Mouse (Mus musculus): ENCODE results near the gene Olfr1404. TPM values are rescaled to one million over a fixed set of nuclear protein-coding genes. Genes with fewer than 3 reads are reported as not detected.
"Not testable (repeated sequence)": the region's sequence is repeated elsewhere in the genome, so short reads cannot be mapped to it uniquely, and the experiment has no call there.

The Olfr1404 gene
- not detected in 2 replicates for polyA plus RNA-seq (2016; fragmentation: Nextera tagmentation; extraction: Ambion mirVana)

DNA sequence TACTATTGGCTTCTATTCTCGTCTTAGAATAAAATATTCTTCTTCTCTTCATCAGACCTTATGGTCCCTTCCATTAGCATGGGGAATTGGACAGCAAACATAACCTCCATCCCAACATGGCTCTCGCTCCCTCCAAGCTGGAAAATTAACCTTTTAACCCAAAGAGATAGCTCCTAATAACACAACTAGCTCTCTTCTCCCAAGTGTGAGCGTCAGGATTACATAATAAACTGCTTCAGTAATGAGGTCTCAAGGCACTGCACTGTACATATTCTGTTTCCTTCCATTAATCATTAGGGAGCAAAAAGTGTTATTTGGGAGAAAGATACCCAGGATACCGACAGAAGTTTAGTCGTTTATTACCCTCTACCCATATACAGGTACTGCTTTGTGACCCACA is at the start of gene Olfr1404:
TSS of gene Olfr1404 (plus strand) at position 301 of the 400 bp plus-strand sequence.
- Histone ChIP-seq H3K36me3 (no peaks in the 10 kb centered on the region), H3K4me1 (no peaks in the 10 kb centered on the region), H3K4me3 (no peak within 1 kb of the TSS), H3K27me3 (ENCODE audit: insufficient read depth, poor library complexity, severe bottlenecking) (no peaks in the 10 kb centered on the region), H3K27ac (no peak within 1 kb of the TSS), H3K9me3 (no peaks in the 10 kb centered on the region)
- no peak for DNase-seq (ENCODE audit: low spot score)
- WGBS, result 75% methylated on average over 5 of the region's 5 CpGs

DNA sequence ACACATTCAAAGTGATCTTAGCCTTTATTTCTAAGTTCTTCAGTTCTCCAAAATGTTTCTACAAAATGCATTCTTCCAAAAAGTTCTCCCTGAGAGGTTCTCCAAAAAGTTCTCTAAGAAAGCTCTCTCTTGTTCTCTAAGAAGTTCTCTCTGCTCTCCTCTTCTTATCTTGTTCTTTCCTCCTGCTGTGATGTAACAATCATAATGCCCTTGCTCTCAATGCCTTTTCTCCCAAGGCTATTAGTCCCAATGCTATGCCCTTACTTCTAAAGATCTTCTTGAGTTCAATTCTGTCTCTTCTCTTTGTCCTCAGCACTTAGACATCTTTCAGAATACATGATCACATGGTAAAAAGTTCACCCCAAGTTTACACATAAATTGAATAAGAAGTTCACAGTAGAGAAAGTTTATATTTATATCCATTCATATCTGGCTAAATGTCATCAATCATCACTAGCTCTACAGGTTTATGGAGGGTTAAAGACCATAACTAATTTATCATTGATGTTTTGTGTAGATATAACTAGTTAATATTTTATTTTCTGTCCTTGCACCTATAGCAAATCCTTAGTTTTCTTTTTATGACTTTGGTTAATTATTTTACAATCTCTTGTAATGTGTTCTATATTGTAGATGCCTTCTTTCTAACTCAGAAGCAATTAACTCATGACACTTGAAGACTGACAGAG is 37.9 kb upstream of the Olfr1404 start:
- Histone ChIP-seq H3K27ac (no peak overlapping the region), H3K36me3 (no peaks in the 10 kb centered on the region), H3K4me3 (no peak overlapping the region), H3K27me3 (ENCODE audit: insufficient read depth, poor library complexity, severe bottlenecking) (no peaks in the 10 kb centered on the region), H3K9me3 (no peaks in the 10 kb centered on the region), H3K4me1 (no peaks in the 10 kb centered on the region)
- DNase-seq (ENCODE audit: low spot score), result no peak

DNA sequence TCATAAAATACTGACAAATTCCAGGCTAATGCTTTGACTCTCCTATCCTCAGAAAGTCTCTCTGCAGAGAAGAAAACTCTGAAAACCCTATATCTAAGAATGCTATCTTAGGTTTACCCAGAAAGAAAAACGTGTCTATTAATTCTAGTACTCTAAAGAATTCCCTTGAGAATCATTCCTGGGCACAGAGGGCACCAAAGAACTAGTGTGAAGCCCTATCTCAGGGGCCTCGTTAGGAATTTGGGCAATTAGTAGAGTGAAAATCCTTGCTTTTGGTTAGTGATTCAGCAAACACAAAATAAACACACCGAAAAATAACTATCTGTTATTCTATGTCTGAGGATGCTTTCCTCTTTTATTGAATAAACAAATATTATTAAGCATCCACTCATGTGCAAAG is 21.7 kb upstream of the Olfr1404 start, which contains the start of gene Olfr1406:
TSS of gene Olfr1406 (minus strand) at position 101 of the 400 bp plus-strand sequence.
- Histone ChIP-seq H3K27me3 (ENCODE audit: insufficient read depth, poor library complexity, severe bottlenecking) (no peaks in the 10 kb centered on the region), H3K9me3 (no peaks in the 10 kb centered on the region), H3K36me3 (no peaks in the 10 kb centered on the region), H3K4me1 (no peaks in the 10 kb centered on the region), H3K4me3 (no peak within 1 kb of the TSS), H3K27ac (no peak within 1 kb of the TSS)
- no peak for DNase-seq (ENCODE audit: low spot score)
- WGBS, result 52% methylated on average over 3 of the region's 3 CpGs

DNA sequence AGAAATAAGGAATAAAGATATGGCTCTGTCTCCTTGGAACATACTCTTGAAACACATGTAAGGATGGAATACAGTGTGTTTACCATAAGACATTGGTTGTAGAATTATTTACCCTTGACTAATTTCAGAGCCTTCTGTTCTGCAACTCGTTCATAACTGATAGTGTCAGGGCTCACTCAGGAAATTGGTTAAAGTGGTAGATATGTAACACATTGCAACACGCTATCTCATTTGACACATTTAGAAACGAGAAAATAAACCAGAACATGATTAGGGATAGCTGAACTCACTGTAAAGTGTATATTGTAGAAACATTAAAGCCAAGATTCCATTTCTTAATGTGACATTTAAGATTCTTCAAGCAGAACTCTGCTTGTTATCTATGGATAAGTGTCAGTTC is 20.1 kb upstream of the Olfr1404 start:
- 51% methylated on average over 3 of the region's 3 CpGs for WGBS

DNA sequence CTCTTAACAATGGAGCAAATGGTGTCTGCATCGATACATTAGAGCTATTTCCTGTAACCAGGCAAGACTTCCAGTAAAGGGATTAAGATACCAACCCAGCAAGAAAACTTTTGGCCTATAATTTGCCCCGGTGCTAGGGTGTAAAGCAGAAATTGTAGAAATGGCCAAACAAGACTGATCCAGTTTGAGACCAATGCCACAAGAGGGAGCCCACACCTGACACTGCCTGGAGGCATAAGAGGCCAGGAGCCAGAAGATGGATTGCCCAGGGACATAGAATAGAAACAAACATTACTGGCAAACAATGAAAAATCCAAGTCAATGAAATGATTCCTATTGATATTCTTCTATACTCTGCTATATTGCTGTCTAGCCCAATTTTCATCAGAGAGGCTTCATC is 15.8 kb upstream of the Olfr1404 start:
- H3K4me1 ChIP-seq, result no peaks in the 10 kb centered on the region
- H3K9me3 ChIP-seq, result no peaks in the 10 kb centered on the region
- H3K36me3 ChIP-seq, result no peaks in the 10 kb centered on the region
- 70% methylated on average over 2 of the region's 2 CpGs for WGBS
- H3K27me3 ChIP-seq (ENCODE audit: insufficient read depth, poor library complexity, severe bottlenecking), result no peaks in the 10 kb centered on the region
- DNase-seq (ENCODE audit: low spot score), result no peak
- no peak overlapping the region for H3K27ac ChIP-seq
- H3K4me3 ChIP-seq, result no peak overlapping the region

More for the DNA sequence above, 20.1 kb upstream of the Olfr1404 start:
- H3K36me3 ChIP-seq, result no peaks in the 10 kb centered on the region
- no peak for DNase-seq (ENCODE audit: low spot score)
- H3K4me3 ChIP-seq, result no peak overlapping the region
- no peaks in the 10 kb centered on the region for H3K27me3 ChIP-seq (ENCODE audit: insufficient read depth, poor library complexity, severe bottlenecking)
- H3K27ac ChIP-seq, result no peak overlapping the region
- no peaks in the 10 kb centered on the region for H3K9me3 ChIP-seq
- no peaks in the 10 kb centered on the region for H3K4me1 ChIP-seq

DNA sequence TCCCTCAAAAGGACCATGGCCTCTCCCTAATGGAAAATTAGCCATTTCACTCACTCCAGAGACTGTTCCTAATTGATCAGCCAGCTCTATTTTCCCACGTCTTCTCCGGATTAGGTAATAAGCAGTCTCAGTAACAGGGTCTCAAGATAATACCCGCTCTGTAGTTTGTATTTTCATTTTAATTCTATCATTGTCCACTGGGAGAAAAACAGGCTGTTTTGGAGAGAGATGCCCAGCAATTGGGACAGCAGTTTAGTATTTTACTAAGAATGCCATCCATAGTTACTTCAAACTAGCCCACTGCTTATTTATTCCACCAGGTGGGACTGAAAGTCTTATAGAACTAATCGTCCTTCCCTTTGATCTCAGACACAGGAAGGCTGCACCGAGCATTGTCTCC is 14.7 kb upstream of the Olfr1404 start, which contains the start of gene Olfr218:
TSS of gene Olfr218 (plus strand) at position 301 of the 400 bp plus-strand sequence.
- no peaks in the 10 kb centered on the region for H3K27me3 ChIP-seq (ENCODE audit: insufficient read depth, poor library complexity, severe bottlenecking)
- H3K27ac ChIP-seq, result no peak within 1 kb of the TSS
- DNase-seq (ENCODE audit: low spot score), result no peak
- H3K4me1 ChIP-seq, result no peaks in the 10 kb centered on the region
- H3K36me3 ChIP-seq, result no peaks in the 10 kb centered on the region
- no peak within 1 kb of the TSS for H3K4me3 ChIP-seq
- WGBS, result 72% methylated on average over 5 of the region's 5 CpGs
- H3K9me3 ChIP-seq, result no peaks in the 10 kb centered on the region

DNA sequence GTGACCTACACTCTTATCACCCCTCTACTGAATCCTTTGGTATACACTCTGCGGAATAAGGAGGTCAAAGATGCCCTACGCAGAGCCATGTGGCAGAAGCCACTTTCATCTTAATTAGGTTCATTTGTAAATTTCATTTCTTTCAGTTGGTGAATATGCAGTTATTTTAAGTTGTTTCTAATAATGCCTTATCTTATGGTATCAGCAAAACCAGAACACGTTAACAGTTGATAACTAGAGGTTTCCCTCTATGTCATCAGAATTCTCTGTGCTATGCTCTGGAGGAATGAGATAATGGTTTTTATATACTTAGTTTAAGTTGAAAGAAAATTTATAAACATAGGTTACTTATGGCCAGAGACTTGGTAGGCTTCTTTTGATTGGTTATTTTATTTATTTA is 4.3 kb downstream of the Olfr1404 start:
- 84% methylated on average over 3 of the region's 3 CpGs for WGBS
- no peak overlapping the region for H3K27ac ChIP-seq
- no peaks in the 10 kb centered on the region for H3K27me3 ChIP-seq (ENCODE audit: insufficient read depth, poor library complexity, severe bottlenecking)
- no peaks in the 10 kb centered on the region for H3K36me3 ChIP-seq
- no peak for DNase-seq (ENCODE audit: low spot score)
- no peak overlapping the region for H3K4me3 ChIP-seq
- no peaks in the 10 kb centered on the region for H3K9me3 ChIP-seq
- no peaks in the 10 kb centered on the region for H3K4me1 ChIP-seq

DNA sequence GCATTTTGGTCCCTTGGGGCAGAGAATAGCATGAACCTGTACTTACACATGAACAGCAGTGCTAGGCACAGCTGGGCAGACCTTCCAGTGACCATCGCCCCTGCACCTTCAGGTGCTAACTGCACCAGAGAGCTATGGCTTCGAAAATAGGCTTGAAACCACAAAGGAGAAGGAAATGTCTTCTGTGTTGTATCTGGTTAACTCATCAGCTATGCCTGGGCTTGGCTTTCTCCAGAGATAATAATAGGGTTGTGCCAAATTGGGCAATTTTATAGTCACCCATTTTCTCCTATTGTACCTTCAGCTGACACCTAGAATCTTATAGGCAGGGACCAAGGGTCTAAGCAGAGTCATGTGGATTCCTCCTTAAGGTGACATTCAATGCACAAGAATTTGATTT is 14.9 kb downstream of the Olfr1404 start, which contains the start of gene Fcer1a:
TSS of gene Fcer1a (minus strand) at position 134 of the 400 bp plus-strand sequence.
- no peaks in the 10 kb centered on the region for H3K36me3 ChIP-seq
- no peak within 1 kb of the TSS for H3K4me3 ChIP-seq
- WGBS, result 80% methylated on average over 2 of the region's 2 CpGs
- no peak within 1 kb of the TSS for H3K27ac ChIP-seq
- H3K4me1 ChIP-seq, result no peaks in the 10 kb centered on the region
- H3K27me3 ChIP-seq (ENCODE audit: insufficient read depth, poor library complexity, severe bottlenecking), result no peaks in the 10 kb centered on the region
- no peaks in the 10 kb centered on the region for H3K9me3 ChIP-seq
- no peak for DNase-seq (ENCODE audit: low spot score)

DNA sequence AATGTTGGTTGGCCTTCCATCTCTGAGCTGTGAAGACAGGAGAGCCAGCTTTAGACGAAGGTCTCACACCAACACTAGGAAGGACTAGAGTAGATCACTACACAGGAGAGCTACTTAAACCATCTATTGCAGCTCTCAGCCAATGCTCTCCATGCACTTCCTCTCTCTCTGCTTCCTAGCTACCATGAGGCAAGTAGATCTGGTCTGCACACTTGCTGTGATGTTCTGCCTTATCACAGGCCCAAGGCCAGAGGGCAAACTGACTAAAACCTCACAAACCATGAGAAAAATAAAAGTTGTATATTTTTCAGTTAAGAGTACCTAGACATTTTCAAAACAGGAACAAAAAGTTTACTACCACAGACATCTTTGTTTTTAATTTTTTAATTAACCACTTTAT is 24.8 kb downstream of the Olfr1404 start:
- not testable (repeated sequence) for H3K27ac ChIP-seq; H3K27me3 ChIP-seq (ENCODE audit: insufficient read depth, poor library complexity, severe bottlenecking); H3K9me3 ChIP-seq; H3K4me3 ChIP-seq; H3K36me3 ChIP-seq; H3K4me1 ChIP-seq; DNase-seq (ENCODE audit: low spot score)
- WGBS, result 77% methylated on average over 1 of the region's 1 CpGs

DNA sequence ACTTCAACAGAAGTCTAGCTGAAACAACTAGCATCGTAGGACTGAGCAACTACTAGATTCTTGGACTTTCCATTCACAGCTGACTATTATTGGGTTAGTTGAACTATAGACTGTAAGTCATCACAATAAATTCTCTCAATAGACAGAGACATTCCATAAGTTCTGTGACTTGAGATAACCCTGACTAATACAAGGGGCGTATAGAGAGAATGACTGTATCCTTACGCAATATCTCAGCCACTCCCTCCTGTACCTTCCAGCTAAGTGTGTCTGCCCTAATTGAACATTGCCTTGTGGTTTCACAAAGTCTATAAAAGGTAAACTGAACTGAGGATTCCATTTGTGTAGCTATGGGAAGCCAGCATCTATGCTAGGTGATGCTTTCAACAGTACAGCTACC is 37.7 kb downstream of the Olfr1404 start:
- 89% methylated on average over 3 of the region's 3 CpGs for WGBS

DNA sequence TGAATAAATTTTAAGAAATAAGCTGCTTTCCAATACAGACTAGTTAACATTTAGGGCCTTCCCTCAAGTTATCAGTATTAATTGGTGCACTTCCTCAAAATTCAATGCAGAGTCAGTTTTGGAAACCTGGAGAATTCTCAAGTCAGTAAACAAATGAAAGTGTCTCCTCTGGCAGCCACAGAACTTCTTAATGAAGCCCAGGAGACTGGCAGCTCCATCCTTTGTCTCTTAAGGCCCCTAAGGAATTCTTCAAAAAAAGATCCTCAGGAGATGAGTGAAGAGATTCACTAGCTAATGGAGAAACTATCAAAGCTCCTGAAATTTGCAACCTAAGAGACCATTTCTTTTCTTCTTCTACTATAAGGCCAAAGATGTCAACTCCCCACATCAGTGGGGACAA is 53.5 kb downstream of the Olfr1404 start, which contains the start of gene Olfr418:
TSS of gene Olfr418 (plus strand) at position 301 of the 400 bp plus-strand sequence.
- Histone ChIP-seq H3K9me3 (no peaks in the 10 kb centered on the region), H3K4me3 (no peak within 1 kb of the TSS), H3K27ac (no peak within 1 kb of the TSS), H3K36me3 (no peaks in the 10 kb centered on the region), H3K27me3 (ENCODE audit: insufficient read depth, poor library complexity, severe bottlenecking) (no peaks in the 10 kb centered on the region), H3K4me1 (no peaks in the 10 kb centered on the region)
- DNase-seq (ENCODE audit: low spot score), result no peak

More for the DNA sequence above, 37.7 kb downstream of the Olfr1404 start:
- no peak for DNase-seq (ENCODE audit: low spot score)
- Histone ChIP-seq H3K9me3 (no peaks in the 10 kb centered on the region), H3K27ac (no peak overlapping the region), H3K4me1 (no peaks in the 10 kb centered on the region), H3K4me3 (no peak overlapping the region), H3K27me3 (ENCODE audit: insufficient read depth, poor library complexity, severe bottlenecking) (no peaks in the 10 kb centered on the region), H3K36me3 (no peaks in the 10 kb centered on the region)
